In the genomic region with DNA sequence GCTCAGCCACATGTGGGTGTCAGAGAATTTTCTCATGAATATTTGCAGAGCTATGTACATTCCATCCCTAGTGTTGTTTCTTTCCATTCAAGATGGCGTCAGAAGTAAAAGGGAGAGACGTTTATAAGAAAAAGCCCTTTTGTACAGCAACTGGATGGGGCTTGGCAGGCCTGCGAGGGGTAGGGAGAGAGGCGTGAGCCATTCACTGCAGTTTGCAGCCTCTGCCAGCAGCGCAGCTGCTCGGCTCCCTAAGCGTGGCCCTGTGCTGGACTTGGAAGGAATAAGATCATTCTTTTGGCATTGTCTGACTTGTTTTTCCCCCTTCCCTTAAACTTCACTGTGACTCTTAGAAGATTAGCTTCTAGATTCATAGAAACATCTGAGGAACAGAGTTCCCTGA, we compare ENCODE assay signal across 9 mouse cellular contexts. TPM values are rescaled to one million over a fixed set of nuclear protein-coding genes. Genes with fewer than 3 reads are reported as not detected.
DNase-seq lines count a peak whose midpoint lies in the region; ATAC-seq and TF ChIP-seq lines count a peak whose summit lies in the region.
"Had no signal": no experiment of that assay in that cellular context is flagged by ENCODE, and none has a peak within 500 bp of the region (broad histone marks: within the 10 kb centered on the region; RNA-seq: fewer than 3 reads in every experiment).

No protein-coding gene starts in this region.

- H3K4me3 ChIP-seq in hindbrain, embryonic 13.5 days = no peak overlapping the region
- no peak overlapping the region for H3K4me3 ChIP-seq in hindbrain, embryonic 12.5 days
- H3K4me3 ChIP-seq in lung, embryonic 14.5 days (ENCODE audit: low read depth, low read length) = no peak overlapping the region
- H3K4me3 ChIP-seq: limb, embryonic 13.5 days had no signal

- peak overlapping the region; percentile 30; the same call in 1 of the 2 replicates for H3K27ac ChIP-seq in hindbrain, embryonic 13.5 days
- H3K27ac ChIP-seq in hindbrain, embryonic 12.5 days = no peak overlapping the region
- peak overlapping the region; percentile 55 for H3K27ac ChIP-seq in lung, embryonic 14.5 days (ENCODE audit: low read depth)
- H3K27ac ChIP-seq: limb, embryonic 13.5 days had no signal

- WGBS in hindbrain, embryonic 13.5 days = 64% methylated on average over 7 of the region's 7 CpGs
- 74% methylated on average over 7 of the region's 7 CpGs for WGBS in hindbrain, embryonic 12.5 days
- 42% methylated on average over 7 of the region's 7 CpGs for WGBS in lung, embryonic 14.5 days

- no peaks in the 10 kb centered on the region for H3K9me3 ChIP-seq in hindbrain, embryonic 13.5 days
- no peaks in the 10 kb centered on the region for H3K9me3 ChIP-seq in hindbrain, embryonic 12.5 days (replicated peaks)
- no peaks in the 10 kb centered on the region for H3K9me3 ChIP-seq in lung, embryonic 14.5 days (ENCODE audit: low read depth, low read length)
- H3K9me3 ChIP-seq: limb, embryonic 13.5 days had no signal

- H3K36me3 ChIP-seq in hindbrain, embryonic 13.5 days = no peaks in the 10 kb centered on the region
- no peaks in the 10 kb centered on the region for H3K36me3 ChIP-seq in hindbrain, embryonic 12.5 days
- peaks cover 10% of the 10 kb centered on the region; the same call in 1 of the 2 replicates for H3K36me3 ChIP-seq in lung, embryonic 14.5 days (ENCODE audit: insufficient read depth)

- no peaks in the 10 kb centered on the region for H3K4me1 ChIP-seq in hindbrain, embryonic 13.5 days (replicated peaks)
- no peaks in the 10 kb centered on the region for H3K4me1 ChIP-seq in hindbrain, embryonic 12.5 days
- H3K4me1 ChIP-seq in lung, embryonic 14.5 days (ENCODE audit: insufficient read depth) = no peaks in the 10 kb centered on the region
- H3K4me1 ChIP-seq: limb, embryonic 13.5 days had no signal

- no peak overlapping the region for H3K4me2 ChIP-seq in hindbrain, embryonic 13.5 days
- no peak overlapping the region for H3K4me2 ChIP-seq in hindbrain, embryonic 12.5 days (replicated peaks)
- no peak overlapping the region for H3K4me2 ChIP-seq in lung, embryonic 14.5 days
- H3K4me2 ChIP-seq: limb, embryonic 13.5 days had no signal

- ATAC-seq in hindbrain, embryonic 13.5 days (ENCODE audit: low FRiP score) = no peak
- ATAC-seq in hindbrain, embryonic 12.5 days (ENCODE audit: low FRiP score) = no peak
- peak; percentile 95 for ATAC-seq in lung, embryonic 14.5 days (ENCODE audit: insufficient read depth)
- no peak for ATAC-seq in megakaryocyte, adult 5-6 weeks (ENCODE audit: poor library complexity, severe bottlenecking)
- no peak for ATAC-seq in megakaryocyte-erythroid progenitor cell, adult 5-6 weeks (replicated peaks; ENCODE audit: low FRiP score, low TSS enrichment, poor library complexity, severe bottlenecking)

- TF ChIP-seq CTCF in lung, embryonic 14.5 days (IDR thresholded peaks at IDR 0.05; ENCODE audit: low read depth) = no peak

- H3K27me3 ChIP-seq in hindbrain, embryonic 13.5 days = no peaks in the 10 kb centered on the region
- no peaks in the 10 kb centered on the region for H3K27me3 ChIP-seq in hindbrain, embryonic 12.5 days
- no peaks in the 10 kb centered on the region for H3K27me3 ChIP-seq in lung, embryonic 14.5 days (ENCODE audit: insufficient read depth, low read length)
- H3K27me3 ChIP-seq: limb, embryonic 13.5 days had no signal

- H3K9ac ChIP-seq in hindbrain, embryonic 13.5 days = no peak overlapping the region; the same call in 1 of the 2 replicates
- H3K9ac ChIP-seq in hindbrain, embryonic 12.5 days = no peak overlapping the region
- H3K9ac ChIP-seq in lung, embryonic 14.5 days = no peak overlapping the region
- H3K9ac ChIP-seq: limb, embryonic 13.5 days had no signal

- peak; percentile 19 for DNase-seq in urinary bladder, postnatal 25 days (ENCODE audit: low spot score)
- no peak for DNase-seq in urinary bladder, adult 2 months (ENCODE audit: low spot score)
- peak; percentile 83 for DNase-seq in lung, embryonic 14.5 days
- DNase-seq in embryo, embryonic 9.5 days (ENCODE audit: extremely low spot score) = no peak

RNA-seq across cellular contexts. Expression of gene Stard9, which starts 14.9 kb away (rescaled TPM):
- polyA plus RNA-seq in hindbrain, embryonic 13.5 days (2015; fragmentation: Nextera tagmentation; extraction: Ambion mirVana) = 5.0 TPM in 2 replicates
- polyA plus RNA-seq in hindbrain, embryonic 12.5 days (2016; fragmentation: Nextera tagmentation; extraction: Ambion mirVana) = 6.0 and 6.3 TPM in 2 replicates
- 22.1 and 23.0 TPM in 2 replicates for polyA plus RNA-seq in urinary bladder, adult 2 months (2012; rRNA removed)
- polyA plus RNA-seq in lung, embryonic 14.5 days (2014; fragmentation: Nextera tagmentation; extraction: Ambion mirVana) = 14.1 and 14.9 TPM in 2 replicates
- 23.6 and 26.2 TPM in 2 replicates for total RNA-seq in megakaryocyte, adult 5-6 weeks (2015)
- total RNA-seq in megakaryocyte, adult 5-6 weeks (2017) = 16.4 and 20.9 TPM in 2 replicates
- total RNA-seq in megakaryocyte-erythroid progenitor cell, adult 5-6 weeks (2014; fragmentation: Nextera tagmentation) = 0.07 and 0.59 TPM in 2 replicates
- total RNA-seq in megakaryocyte-erythroid progenitor cell, adult 5-6 weeks (2017) = 0.19 and 0.61 TPM in 2 replicates

RNA-seq across cellular contexts. Expression of gene Lrrc57, which starts 34.5 kb away (rescaled TPM):
- 34.1 and 36.1 TPM in 2 replicates for polyA plus RNA-seq in hindbrain, embryonic 13.5 days (2015; fragmentation: Nextera tagmentation; extraction: Ambion mirVana)
- 35.6 and 38.6 TPM in 2 replicates for polyA plus RNA-seq in hindbrain, embryonic 12.5 days (2016; fragmentation: Nextera tagmentation; extraction: Ambion mirVana)
- 19.2 and 24.2 TPM in 2 replicates for polyA plus RNA-seq in urinary bladder, adult 2 months (2012; rRNA removed)
- 22.6 and 23.5 TPM in 2 replicates for polyA plus RNA-seq in lung, embryonic 14.5 days (2014; fragmentation: Nextera tagmentation; extraction: Ambion mirVana)
- 21.2 and 24.6 TPM in 2 replicates for total RNA-seq in megakaryocyte, adult 5-6 weeks (2015)
- total RNA-seq in megakaryocyte, adult 5-6 weeks (2017) = 19.6 and 21.3 TPM in 2 replicates
- total RNA-seq in megakaryocyte-erythroid progenitor cell, adult 5-6 weeks (2014; fragmentation: Nextera tagmentation) = 8.1 and 13.7 TPM in 2 replicates
- total RNA-seq in megakaryocyte-erythroid progenitor cell, adult 5-6 weeks (2017) = 14.1 and 27.4 TPM in 2 replicates

RNA-seq across cellular contexts. Expression of gene Haus2, which starts 34.7 kb away (rescaled TPM):
- 29.3 and 31.8 TPM in 2 replicates for polyA plus RNA-seq in hindbrain, embryonic 13.5 days (2015; fragmentation: Nextera tagmentation; extraction: Ambion mirVana)
- 31.3 and 32.2 TPM in 2 replicates for polyA plus RNA-seq in hindbrain, embryonic 12.5 days (2016; fragmentation: Nextera tagmentation; extraction: Ambion mirVana)
- polyA plus RNA-seq in urinary bladder, adult 2 months (2012; rRNA removed) = 11.5 and 12.7 TPM in 2 replicates
- 25.7 and 26.0 TPM in 2 replicates for polyA plus RNA-seq in lung, embryonic 14.5 days (2014; fragmentation: Nextera tagmentation; extraction: Ambion mirVana)
- 15.6 and 20.1 TPM in 2 replicates for total RNA-seq in megakaryocyte, adult 5-6 weeks (2015)
- 7.8 and 12.1 TPM in 2 replicates for total RNA-seq in megakaryocyte, adult 5-6 weeks (2017)
- total RNA-seq in megakaryocyte-erythroid progenitor cell, adult 5-6 weeks (2014; fragmentation: Nextera tagmentation) = 19.9 and 27.4 TPM in 2 replicates
- total RNA-seq in megakaryocyte-erythroid progenitor cell, adult 5-6 weeks (2017) = 15.4 and 22.6 TPM in 2 replicates

Comparison
In these comparisons a context has a peak if more than half of its experiments do, and no peak if none do; other contexts are left out.
1. DNase-seq: peak in urinary bladder, postnatal 25 days (single experiment) and lung, embryonic 14.5 days (single experiment); none in urinary bladder, adult 2 months (single experiment) and embryo, embryonic 9.5 days (single experiment).